Mouse (Mus musculus) gonadal fat pad, adult 2 months (tissue): ENCODE results near the gene Comp. TPM values are rescaled to one million over a fixed set of nuclear protein-coding genes. Genes with fewer than 3 reads are reported as not detected.

ENCODE experiments used
- DNase-seq: peaks from one replicate; pipeline ENCODE4 v3.0.0-alpha.2; 2012; ENCODE audit warnings: low read depth
- polyA plus RNA-seq: library from polyadenylated mRNA; depleted of rRNA; stranded (reverse); fragments of >200 nt; gene quantifications from 2 replicates; pipeline ENCODE4 v1.2.3, GENCODE M21; 2012

The Comp gene
- polyA plus RNA-seq, 1 experiment = 1.7 TPM

- DNase-seq = no peak
Measured at GRCm38 (mm10) chr8:70352657-70353151, 20.7 kb upstream of the Comp start.

DNA sequence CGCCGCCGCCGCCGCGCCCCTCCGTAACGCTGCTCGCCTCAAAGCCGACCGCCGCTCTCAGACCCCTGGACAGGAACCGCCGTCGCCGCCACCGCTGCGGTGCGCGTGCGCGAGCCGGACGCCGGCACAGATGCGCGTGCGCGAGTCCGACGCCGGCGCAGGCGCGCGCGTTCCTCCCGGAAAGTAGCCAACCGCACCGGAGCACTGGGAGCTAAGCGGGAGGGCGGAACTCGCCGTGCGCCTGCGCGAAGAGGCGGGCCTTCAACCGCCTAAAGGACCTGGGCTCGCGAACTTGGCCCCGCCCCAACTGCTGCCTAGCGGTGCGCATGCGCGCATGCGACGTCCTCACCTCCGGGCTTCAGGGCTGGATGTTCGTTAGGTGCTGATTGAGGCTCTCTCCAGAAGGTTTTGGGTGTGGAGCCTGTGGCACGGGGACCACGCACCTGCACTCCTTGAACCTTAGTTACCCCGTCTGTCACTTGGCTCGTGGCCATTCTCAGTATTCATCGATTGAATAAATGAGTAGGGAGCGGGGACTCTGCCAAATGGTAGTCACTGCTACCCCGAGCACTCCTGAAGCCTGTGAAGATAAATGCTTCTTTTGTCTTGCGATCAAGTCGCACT, 20.1 kb upstream of the Comp start, which contains the start of gene Upf1:
Gene Upf1, minus strand, starts transcription at position 85 of the 624 bp plus-strand sequence.
- peak; percentile 58 for DNase-seq

DNA sequence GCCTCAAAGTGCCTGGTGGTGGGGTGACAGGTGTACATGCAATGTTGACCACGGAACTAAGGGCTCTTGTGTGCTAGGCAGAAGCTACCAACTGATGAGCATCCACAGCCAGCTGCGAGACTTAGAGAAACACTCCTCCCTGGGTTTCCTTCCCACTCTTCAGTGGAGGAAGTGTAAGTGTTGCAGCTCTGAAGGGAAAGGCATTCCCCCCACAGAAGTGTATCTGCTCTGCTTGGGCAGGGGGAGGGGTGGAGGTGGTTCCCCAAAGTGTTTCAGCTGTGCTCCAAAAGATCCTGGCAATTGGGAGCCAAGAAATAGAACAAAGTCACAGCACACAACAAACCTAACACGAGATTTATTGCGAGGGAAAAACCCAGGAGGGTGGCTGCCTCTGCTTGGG, 19.4 kb upstream of the Comp start:
- no peak for DNase-seq

DNA sequence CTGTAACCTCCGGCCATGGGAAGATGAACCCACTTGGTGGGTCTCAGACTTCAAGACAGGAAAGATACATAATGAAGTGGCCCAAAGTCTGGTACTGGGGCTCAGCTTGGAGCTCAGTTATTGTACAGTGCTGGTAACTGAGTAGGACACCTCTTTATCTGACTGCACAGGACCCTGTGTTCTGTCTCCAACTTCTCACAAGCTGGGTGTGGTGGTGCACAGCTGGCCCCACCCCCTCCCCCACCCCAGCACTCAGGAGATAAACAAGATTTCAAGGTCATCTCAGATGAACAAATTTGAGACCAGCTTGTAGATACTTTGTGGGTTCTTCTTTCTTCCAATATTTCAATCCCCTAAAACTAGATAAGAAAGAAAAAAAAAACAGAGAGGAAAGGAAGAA, 17.2 kb upstream of the Comp start:
- DNase-seq = no peak

GRCm38 (mm10) chr8:70359411-70359810, 13.9 kb upstream of the Comp start:
- DNase-seq = no peak

DNA sequence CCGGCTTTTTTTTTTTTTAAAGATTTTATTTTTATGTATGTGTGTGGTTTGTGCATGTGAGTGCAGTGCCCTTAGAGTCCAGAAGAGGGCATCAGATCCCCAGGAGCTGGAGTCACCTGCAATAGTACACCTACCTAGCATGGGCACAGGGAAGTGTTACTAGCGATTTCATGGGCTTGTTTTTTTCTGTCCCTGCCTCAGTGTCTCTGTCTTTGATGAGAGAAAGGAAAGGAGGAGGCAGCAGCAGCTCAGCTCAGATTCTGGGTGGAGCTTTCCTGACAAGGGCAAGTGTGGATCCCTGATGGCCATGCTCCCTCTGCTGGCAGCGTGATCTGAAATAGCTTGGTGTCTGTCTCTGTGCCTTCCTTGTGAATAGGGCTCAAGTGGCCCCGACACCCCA, 12.6 kb upstream of the Comp start:
- DNase-seq = no peak

DNA sequence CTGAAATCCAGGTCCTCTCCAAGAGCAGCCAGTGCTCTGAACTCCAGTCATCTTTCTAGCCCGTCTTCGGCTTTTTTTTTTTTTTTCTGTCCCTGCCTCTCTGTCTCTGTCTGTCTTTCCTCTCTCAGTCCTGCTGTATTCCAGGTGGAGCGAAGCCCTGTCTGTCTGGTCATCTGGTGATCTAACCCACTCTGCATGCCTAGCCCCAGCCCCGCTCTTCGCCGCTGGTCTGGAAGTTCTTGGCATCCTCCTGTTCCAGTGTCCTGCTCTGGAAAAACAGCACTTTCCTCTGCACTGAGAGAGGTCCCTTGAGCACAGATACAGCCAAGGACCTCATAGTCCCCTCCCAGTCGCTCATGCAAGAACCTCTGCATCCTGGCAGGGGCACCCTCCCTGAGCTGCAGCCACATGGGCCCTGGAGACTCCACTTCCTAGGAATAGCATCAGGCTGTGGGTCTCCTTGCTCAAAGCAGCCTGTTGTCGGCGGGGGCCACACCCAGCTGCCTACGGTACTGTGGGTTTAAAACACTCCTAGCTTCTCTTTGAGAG, 11.8 kb upstream of the Comp start:
- no peak for DNase-seq

GRCm38 (mm10) chr8:70364066-70364465, 9.3 kb upstream of the Comp start:
- DNase-seq = no peak

DNA sequence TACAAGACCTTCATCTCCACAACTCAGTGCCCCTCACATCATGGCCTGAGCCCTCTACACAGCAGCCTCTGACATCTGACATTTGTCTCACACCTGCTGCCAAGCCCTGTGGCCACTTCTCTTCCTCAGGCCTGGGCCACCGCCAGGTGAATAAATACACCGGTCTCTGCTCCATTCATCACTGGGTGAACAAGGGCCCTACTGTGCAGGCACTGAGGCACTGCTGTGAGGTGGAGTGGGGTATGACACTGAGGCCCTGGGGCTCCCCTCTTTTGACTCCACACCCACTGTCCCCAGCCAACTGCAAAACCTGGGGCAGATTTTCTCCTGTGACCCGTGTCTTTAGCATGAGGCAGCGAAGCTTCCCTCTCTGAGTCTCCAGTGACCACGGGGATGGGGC, 6.8 kb upstream of the Comp start:
- no peak for DNase-seq

GRCm38 (mm10) chr8:70370476-70370875, 2.9 kb upstream of the Comp start:
- no peak for DNase-seq

DNA sequence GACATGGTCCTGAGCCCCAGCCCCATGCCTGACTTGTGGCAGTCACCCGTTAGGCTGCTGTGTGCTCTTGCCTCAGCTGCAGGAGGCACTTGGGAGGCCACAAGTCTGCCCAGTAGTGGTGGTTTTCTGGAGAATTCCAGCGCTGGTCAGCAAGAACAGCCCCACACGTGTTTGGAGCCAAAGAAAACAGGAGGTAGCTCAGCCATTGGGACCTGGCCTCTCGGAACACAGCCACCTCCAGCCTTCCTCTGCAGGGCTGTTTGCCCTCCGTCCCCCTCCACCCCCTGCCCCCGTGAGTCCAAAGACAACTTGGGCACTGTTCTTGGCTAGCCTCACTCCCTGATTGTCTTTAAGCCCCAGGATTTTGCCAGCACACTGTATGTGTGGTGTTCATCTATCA, 1.4 kb upstream of the Comp start:
- no peak for DNase-seq

- DNase-seq = no peak
Measured at GRCm38 (mm10) chr8:70374318-70374927, 1.1 kb downstream of the Comp start.

- DNase-seq = no peak
Measured at GRCm38 (mm10) chr8:70375212-70375859, 2.0 kb downstream of the Comp start.

DNA sequence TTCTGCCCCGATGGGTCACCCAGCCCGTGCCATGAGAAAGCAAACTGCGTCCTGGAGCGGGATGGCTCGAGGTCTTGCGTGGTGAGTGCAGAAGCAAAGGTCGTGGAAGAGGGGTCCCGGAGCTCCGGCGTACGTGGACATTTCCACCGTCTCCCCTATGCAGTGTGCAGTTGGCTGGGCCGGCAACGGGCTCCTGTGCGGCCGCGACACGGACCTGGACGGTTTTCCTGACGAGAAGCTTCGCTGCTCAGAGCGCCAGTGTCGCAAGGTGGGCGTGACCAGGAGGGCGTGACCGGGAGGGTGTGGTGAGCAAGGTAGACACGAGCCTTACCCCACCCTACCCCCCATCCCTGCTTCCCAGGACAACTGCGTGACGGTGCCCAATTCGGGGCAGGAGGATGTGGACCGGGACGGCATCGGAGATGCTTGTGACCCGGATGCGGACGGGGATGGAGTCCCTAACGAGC, 3.0 kb downstream of the Comp start:
- DNase-seq = no peak

GRCm38 (mm10) chr8:70377049-70377448, 3.7 kb downstream of the Comp start:
- DNase-seq = no peak

GRCm38 (mm10) chr8:70380069-70380468, 6.7 kb downstream of the Comp start:
- DNase-seq = no peak

GRCm38 (mm10) chr8:70383287-70383686, 9.9 kb downstream of the Comp start:
- DNase-seq = no peak

- no peak for DNase-seq
Measured at GRCm38 (mm10) chr8:70389678-70390077, 16.3 kb downstream of the Comp start.

GRCm38 (mm10) chr8:70393087-70393486, 19.7 kb downstream of the Comp start:
- no peak for DNase-seq

DNA sequence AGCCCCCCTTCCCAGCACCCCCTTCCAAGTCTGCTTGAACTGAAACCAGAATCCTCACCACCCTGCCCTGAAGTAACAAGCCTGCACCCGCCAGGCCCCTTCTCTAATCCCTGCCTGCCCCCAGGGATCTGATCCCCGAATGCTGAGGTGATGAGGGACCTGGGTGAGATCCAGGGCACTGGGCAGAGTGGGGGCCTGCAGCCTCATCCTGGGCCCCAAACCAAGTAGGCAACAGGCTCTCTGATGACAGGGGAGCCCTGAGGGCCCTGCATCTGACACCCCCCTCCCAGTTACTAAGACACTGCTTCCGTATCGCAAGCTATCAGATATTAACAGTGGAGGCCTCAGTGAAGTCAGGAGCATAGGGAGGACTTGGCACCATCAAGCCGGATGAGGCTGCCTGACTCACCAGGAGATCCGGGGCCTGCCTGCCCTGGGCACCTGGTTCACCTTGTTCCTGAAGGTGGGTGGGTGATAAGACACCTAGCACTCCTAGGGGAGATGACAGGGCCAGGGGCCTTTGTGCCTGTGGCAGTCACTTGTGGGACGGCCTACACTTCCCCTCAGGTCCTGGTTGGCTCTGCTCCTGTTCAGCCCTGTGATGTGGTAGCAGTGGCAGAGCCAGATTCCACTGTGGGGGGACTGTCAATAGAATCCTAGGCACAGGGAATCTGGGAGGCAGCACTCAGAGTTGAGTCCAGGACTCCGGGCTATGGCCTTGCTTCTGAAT, 21.1 kb downstream of the Comp start:
- DNase-seq = no peak

GRCm38 (mm10) chr8:70395649-70396048, 22.3 kb downstream of the Comp start:
- DNase-seq = no peak

GRCm38 (mm10) chr8:70396184-70396583, 22.8 kb downstream of the Comp start:
- DNase-seq = no peak
